Mouse (Mus musculus): ENCODE data around the gene Atp13a3.
"Not testable (repeated sequence)": the region's sequence is repeated elsewhere in the genome, so short reads cannot be mapped to it uniquely, and the experiment has no call there.

The Atp13a3 gene

DNA sequence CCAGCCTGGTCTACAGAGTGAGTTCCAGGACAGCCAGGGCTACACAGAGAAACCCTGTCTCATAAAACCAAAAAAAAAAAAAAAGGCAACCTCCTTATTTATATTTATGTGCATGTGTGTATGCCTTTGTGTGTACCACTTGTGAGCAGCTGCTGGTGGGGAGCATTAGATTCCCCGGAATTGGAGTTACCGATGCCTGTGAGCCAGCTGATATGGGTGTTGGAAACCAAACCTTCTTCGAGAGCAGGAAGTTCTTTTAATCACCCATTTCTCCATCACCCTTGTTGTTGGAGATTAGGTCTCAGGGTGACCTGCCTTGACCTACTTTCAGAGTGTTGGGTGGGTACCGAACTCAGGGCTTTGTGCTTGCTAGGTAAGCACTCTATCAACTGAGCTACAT lies 5.1 kb upstream of the Atp13a3 start:
- no peak for DNase-seq

GRCm38 (mm10) chr16:30407513-30407912 lies 1.7 kb upstream of the Atp13a3 start:
- DNase-seq = no peak

DNA sequence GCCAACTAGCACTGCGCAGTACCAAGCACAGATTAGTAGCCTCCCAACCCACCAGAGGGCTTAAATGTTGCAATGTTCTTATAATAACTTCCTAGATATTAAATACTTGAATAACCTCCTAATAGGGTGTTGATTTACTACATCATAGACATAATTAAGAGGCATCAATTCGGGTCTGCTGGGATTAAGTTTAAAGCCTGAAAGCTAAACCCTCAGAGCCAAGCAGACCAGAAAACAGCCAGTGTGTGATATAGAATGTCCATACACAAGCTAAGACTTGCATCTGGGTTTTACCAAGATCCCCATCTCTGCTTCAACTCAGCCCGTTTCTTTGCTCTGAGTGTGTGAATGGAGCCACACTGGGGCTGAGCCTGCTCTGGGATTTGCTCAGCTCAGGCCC lies 2.2 kb downstream of the Atp13a3 start:
- DNase-seq = no peak

DNA sequence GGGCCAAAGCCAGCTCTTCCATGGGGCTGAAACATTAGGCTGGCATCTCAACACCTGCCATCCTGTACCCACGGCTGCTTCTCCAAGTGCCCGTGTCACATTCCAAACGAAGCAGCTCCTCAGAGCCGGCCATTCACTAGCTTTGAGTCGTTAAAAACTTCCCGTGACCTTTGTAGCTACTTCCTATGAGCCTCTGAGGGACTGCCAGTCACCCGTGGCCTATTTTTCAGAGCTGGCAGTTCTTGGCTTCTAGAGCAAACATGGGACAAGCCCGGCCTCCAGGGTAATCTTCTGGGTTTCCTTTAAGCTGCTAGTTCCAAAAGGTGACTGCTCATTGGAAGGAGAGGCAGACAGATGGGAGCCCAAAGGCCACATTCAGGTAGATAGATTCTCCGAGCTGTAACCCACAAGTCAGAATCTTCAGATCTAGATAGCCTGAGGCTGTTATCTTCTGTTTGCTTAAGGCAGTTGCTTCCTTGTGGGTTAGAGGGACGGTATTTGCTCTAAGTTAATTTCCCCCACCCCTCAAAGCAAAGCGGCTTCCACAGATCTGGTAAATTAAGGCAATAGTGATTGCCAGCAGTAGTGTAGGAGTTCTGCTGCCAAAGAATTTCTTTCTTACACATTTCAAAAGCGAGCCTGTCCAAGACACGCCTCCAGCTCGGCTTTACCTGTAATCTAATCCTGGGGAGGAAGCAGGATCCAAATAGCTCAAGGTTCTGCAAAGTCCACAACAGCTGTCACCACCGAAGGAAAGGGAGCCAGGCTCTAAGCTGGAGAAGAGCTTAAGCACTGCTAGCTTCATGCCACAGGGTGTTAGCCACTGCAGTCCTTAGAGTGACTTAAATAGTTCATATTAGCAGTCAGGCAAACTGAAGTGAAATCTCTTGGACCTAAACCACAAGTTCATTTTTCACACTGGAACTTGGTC lies 8.4 kb downstream of the Atp13a3 start:
- DNase-seq = no peak

DNA sequence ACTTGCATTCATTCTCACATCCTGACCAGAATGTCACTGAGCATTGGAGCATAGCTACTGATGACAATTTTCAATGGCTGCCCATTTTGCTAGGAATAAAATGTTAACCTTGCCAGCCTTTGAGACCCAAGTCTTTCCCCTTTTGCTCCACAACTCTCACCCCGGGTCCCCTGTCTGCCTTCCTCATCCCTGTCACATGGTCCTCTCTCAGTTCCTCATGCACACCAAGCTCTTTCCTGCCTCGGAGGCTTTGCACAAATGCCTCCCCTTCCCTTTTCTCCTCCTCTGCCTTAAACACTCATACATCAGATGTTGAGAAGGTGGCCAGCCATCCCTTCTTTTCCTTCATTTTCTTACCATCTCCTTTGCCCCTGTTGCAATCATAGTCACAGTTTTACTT lies 10.6 kb downstream of the Atp13a3 start:
- no peak for DNase-seq

DNA sequence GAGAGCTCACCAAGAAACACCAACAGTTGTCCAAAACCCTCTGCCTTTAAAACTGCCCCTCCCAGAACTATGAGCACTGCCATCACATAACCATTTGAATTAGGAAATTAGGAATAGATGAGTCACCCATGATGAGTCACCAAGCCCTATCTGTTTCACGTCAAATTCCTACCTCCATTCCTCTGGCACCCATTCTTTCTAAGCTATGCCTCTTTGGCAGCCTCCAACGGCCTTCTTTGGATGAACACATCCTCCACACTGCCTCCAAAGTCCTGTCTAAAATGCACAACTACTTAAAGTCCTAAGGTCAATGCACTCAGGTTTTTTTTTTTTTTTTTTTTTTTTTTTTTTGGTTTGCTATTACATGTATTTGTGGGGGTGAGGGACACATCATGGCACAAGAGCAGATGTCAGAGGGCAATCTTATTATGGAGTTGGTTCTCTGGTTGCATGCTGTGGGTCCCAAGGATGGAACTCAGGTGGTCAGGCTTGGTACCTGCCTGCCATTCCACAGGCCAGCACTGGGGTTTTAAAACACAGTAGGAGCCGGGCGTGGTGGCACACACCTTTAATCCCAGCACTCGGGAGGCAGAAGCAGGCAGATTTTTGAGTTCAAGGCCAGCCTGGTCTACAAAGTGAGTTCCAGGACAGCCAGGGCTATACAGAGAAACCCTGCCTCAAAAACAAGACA lies 15.0 kb downstream of the Atp13a3 start:
- DNase-seq = no peak

GRCm38 (mm10) chr16:30389831-30390649 lies 15.7 kb downstream of the Atp13a3 start:
- DNase-seq = no peak

GRCm38 (mm10) chr16:30389210-30389684 lies 16.5 kb downstream of the Atp13a3 start:
- peak; percentile 27 for DNase-seq

DNA sequence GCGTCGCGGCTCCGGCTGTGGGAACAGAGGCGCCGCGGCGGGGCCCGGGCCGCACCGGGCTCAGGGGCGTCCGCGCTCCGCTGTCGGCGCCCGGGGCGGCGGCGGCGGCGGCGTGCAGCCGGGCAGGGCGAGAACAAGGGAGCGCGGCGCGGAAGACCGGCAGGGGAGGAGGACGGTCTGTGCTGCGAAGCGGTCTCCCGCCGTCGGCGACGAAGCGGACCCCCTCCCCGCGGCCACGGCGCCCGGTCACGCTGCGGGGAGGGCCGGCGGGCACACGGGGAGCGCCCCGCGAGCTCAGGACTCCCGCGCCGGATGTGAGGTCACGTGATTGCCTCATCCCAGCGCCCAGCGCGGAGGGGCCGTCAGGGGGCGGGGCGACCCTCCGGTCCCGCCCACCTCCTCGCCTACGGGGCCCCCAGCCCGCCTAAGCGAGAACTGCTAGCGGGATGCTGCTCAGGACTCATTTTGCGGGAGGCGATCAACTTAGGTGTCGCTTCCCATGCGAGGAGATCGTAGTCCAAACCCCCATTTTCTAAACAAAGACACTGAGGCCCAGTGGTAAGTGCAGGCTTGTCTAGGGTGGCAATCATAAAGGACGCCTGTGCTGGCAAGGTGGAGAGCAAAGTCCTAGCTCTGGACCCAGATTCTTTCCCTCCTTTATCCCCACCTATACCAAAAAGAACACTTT lies 17.1 kb downstream of the Atp13a3 start:
- peak; percentile 87 for DNase-seq

DNA sequence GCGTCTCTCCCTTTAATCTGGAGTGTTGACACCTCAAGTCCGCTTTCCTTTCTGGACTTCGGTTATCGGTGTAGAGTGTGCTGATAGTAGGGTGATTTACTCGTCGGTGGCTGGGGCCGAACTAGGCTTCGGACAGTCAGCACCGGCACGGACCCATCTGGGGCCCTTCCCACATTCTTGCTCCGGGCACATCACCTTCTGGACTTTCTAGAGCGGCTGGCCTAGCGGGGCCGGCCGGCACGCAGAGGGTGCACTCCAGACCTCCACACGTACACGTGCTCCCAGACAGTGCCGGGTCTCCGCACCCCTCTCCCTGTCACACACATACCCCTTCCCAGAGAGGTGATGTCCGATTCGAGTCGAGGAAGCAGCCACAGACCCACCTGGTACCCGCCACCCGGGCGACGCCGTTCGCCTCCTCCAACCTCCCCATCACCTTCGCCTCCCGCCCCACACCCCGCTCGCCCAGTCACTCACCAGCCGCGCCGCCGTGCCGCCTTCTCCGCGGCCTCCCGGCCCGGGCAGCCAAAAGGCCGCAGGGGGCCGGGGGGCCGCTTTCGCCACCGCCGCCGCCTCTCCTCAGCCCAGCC lies 17.8 kb downstream of the Atp13a3 start:
- DNase-seq = peak; percentile 37

DNA sequence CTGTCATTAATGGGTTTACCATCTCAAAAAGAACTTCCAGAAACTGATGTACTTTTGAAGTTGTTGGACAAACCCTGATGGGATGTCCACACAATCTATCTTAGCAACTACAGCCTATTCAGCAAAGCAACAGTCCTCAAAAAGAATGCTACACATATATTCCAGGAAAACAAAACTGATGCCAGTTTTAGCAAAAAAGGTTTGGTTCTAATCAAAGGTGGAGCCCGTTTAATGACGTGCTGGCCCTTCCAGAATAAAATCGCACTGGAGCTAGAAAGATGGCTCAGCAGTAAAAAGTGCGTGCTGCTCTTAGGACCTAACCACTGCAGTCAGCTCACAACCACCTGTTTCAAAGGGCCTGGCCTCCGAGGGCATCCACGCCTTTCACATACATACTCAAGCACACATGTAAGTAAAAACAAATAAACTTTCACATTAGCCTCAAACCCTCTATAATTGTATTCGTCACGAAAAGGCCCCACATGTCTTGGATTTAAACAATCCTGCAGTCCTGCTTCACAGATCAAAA lies 18.8 kb downstream of the Atp13a3 start:
- no peak for DNase-seq

DNA sequence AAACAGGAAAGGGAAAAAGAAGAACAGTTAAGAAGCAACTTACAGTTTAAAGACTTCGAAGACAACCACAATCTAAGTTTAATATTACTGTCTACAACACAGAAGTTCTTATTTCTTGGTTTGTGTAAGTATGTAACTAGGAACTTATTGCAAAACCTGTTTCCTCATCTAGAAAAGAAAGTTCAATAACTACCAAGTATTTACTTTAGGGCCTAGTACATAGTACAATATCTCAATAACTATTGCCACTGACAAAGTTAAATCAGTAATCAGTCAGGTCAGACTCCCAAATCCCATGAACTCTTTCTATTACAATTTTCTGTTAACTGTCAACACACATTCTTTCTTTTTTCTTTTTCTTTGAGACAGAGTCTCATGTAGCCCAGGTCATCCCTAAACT lies 20.2 kb downstream of the Atp13a3 start:
- DNase-seq = no peak

GRCm38 (mm10) chr16:30376237-30376636 lies 29.5 kb downstream of the Atp13a3 start:
- no peak for DNase-seq

- no peak for DNase-seq
Observed at GRCm38 (mm10) chr16:30374927-30375326, 30.8 kb downstream of the Atp13a3 start.

GRCm38 (mm10) chr16:30374266-30374665 lies 31.5 kb downstream of the Atp13a3 start:
- DNase-seq = peak; percentile 30

DNA sequence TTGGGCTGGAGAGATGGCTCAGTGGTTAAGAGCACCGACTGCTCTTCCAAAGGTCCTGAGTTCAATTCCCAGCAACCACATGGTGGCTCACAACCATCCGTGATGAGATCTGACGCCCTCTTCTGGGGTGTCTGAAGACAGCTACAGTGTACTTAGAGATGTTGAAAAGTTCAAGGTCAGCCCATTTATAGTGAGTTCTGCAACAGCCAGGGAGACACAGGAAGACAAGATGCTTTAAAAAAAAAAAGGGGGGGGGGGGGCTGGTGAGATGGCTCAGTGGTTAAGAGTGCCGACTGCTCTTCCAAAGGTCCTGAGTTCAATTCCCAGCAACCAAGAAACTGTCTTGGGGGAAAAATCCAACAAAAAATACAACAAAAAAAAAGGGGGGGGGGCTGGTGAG lies 32.5 kb downstream of the Atp13a3 start:
- DNase-seq = not testable (repeated sequence)

- no peak for DNase-seq
Observed at GRCm38 (mm10) chr16:30367395-30367794, 38.4 kb downstream of the Atp13a3 start.

DNA sequence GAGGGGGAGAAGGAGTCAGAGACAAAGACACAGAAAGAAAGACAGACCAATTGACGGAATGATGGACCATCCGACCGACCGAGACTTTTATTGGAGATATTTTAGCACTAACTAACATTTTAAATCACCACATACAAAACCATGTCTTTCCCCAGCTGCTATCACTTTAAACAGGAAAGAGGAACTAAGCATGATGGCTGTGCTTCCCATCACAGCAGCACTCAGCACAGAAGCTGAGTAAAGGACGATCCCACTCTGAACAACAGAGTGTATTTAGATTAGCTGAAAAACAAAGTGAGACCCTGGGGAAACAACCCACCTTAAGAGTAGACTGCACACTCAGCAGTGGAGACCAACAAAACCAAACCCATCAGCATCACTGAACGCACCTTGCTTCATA lies 41.2 kb downstream of the Atp13a3 start:
- no peak for DNase-seq

- no peak for DNase-seq
Observed at GRCm38 (mm10) chr16:30362528-30362927, 43.2 kb downstream of the Atp13a3 start.

DNA sequence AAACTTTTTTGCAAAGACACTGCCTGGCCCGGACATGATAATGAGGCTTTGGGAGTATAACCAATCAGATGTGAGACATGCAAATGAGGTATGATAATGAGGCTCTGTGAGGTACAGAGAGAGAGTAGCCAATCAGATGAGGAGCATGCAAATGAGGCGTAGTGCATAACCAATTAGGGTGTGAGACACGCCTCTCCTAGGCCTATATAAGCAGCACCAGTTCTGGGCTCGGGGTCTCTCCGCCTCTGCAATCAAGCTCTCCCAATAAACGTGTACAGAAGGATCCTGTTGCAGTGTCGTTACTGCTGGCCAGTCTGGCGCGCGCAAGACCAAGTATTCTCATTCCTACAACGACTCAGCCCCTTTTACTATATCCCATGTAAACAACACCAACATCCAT lies 52.3 kb downstream of the Atp13a3 start:
- DNase-seq = not testable (repeated sequence)

DNA sequence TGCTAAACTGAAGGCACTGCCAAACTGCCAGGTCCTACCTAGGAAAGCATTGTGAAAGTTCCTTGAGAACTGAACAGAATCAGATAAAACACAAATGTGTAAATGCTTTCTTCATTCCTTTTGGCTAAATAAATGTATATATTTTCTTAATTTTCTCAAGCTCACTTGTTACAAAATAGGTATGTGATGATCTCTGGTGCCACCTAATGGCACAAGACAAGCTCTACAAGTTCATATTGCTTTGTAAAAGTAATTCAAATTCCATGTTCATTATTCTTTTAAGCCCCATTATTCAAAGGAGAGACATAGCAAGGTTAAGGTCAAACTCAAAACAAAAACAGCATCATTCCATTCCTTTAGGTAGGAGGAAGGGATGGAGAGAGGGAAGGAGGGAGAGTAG lies 91.5 kb downstream of the Atp13a3 start:
- DNase-seq = no peak

GRCm38 (mm10) chr16:30310647-30311046 lies 95.1 kb downstream of the Atp13a3 start, which contains the start of gene Gp5:
Gp5 (minus strand) TSS chr16:30310779.
- DNase-seq = no peak

All from cerebellum, adult 11 months (tissue).